Mouse (Mus musculus): ENCODE measurements around the gene Tbc1d17.
A peak's percentile ranks its signal among the peaks of the same experiment; 100 is the strongest.

Tbc1d17 gene

GRCm38 (mm10) chr7:44868919-44869696 is 20.2 kb upstream of the Tbc1d17 start:
- DNase-seq = peak; percentile 99

GRCm38 (mm10) chr7:44868465-44868864 is 19.6 kb upstream of the Tbc1d17 start:
- DNase-seq = peak; percentile 94

GRCm38 (mm10) chr7:44867802-44868201 is 18.9 kb upstream of the Tbc1d17 start:
- no peak for DNase-seq

GRCm38 (mm10) chr7:44867010-44867702 is 18.3 kb upstream of the Tbc1d17 start:
- DNase-seq = peak; percentile 95

- peak; percentile 99 for DNase-seq
Observed at GRCm38 (mm10) chr7:44866276-44867009, 17.6 kb upstream of the Tbc1d17 start.

GRCm38 (mm10) chr7:44864595-44865542 is 16.0 kb upstream of the Tbc1d17 start:
- peak; percentile 95 for DNase-seq

- DNase-seq = peak; percentile 94
Observed at GRCm38 (mm10) chr7:44863982-44864494, 15.2 kb upstream of the Tbc1d17 start.

- no peak for DNase-seq
Observed at GRCm38 (mm10) chr7:44863210-44863609, 14.3 kb upstream of the Tbc1d17 start.

- DNase-seq = no peak
Observed at GRCm38 (mm10) chr7:44862434-44862833, 13.6 kb upstream of the Tbc1d17 start.

GRCm38 (mm10) chr7:44861429-44861816 is 12.5 kb upstream of the Tbc1d17 start:
- DNase-seq = no peak

GRCm38 (mm10) chr7:44860576-44861428 is 11.9 kb upstream of the Tbc1d17 start:
- DNase-seq = peak; percentile 96

- DNase-seq = no peak
Observed at GRCm38 (mm10) chr7:44859896-44860295, 11.0 kb upstream of the Tbc1d17 start.

- DNase-seq = peak; percentile 96
Observed at GRCm38 (mm10) chr7:44857905-44858304, 9.0 kb upstream of the Tbc1d17 start.

GRCm38 (mm10) chr7:44857042-44857552 is 8.2 kb upstream of the Tbc1d17 start, which contains the start of gene Pnkp:
Gene Pnkp, plus strand, starts transcription at chr7:44857139.
- peak; percentile 99 for DNase-seq

- no peak for DNase-seq
Observed at GRCm38 (mm10) chr7:44856265-44856916, 7.5 kb upstream of the Tbc1d17 start.

- DNase-seq = no peak
Observed at GRCm38 (mm10) chr7:44855036-44855435, 6.2 kb upstream of the Tbc1d17 start.

- DNase-seq = peak; percentile 99
Observed at GRCm38 (mm10) chr7:44854356-44855031, 5.6 kb upstream of the Tbc1d17 start.

GRCm38 (mm10) chr7:44853596-44854355 is 4.9 kb upstream of the Tbc1d17 start:
- DNase-seq = peak; percentile 96

- peak; percentile 94 for DNase-seq
Observed at GRCm38 (mm10) chr7:44853065-44853464, 4.2 kb upstream of the Tbc1d17 start.
